Mouse (Mus musculus): ENCODE data around the gene 1600002K03Rik.

The 1600002K03Rik gene

GRCm38 (mm10) chr10:80172527-80173292, at the start of gene 1600002K03Rik:
TSS of gene 1600002K03Rik (plus strand) at chr10:80172944.
- peak; percentile 87 to 91 for DNase-seq (ENCODE audit: low read depth in 2 of 2, low spot score in 2 of 2)

GRCm38 (mm10) chr10:80123932-80124562, 48.7 kb upstream of the 1600002K03Rik start:
- no peak for DNase-seq (ENCODE audit: low read depth in 2 of 2, low spot score in 2 of 2)

GRCm38 (mm10) chr10:80127920-80128319, 44.8 kb upstream of the 1600002K03Rik start:
- DNase-seq (ENCODE audit: low read depth in 2 of 2, low spot score in 2 of 2) = no peak

GRCm38 (mm10) chr10:80129846-80130245, 42.9 kb upstream of the 1600002K03Rik start:
- no peak for DNase-seq (ENCODE audit: low read depth in 2 of 2, low spot score in 2 of 2)

- DNase-seq (ENCODE audit: low read depth in 2 of 2, low spot score in 2 of 2) = no peak
These were observed 42.2 kb upstream of the 1600002K03Rik start for GRCm38 (mm10) chr10:80130403-80131031.

- DNase-seq (ENCODE audit: low read depth in 2 of 2, low spot score in 2 of 2) = no peak
These were observed 41.3 kb upstream of the 1600002K03Rik start for GRCm38 (mm10) chr10:80131316-80131951.

- no peak for DNase-seq (ENCODE audit: low read depth in 2 of 2, low spot score in 2 of 2)
These were observed 40.8 kb upstream of the 1600002K03Rik start for GRCm38 (mm10) chr10:80131952-80132350.

- no peak for DNase-seq (ENCODE audit: low read depth in 2 of 2, low spot score in 2 of 2)
These were observed 39.4 kb upstream of the 1600002K03Rik start for GRCm38 (mm10) chr10:80133226-80133849.

- no peak for DNase-seq (ENCODE audit: low read depth in 2 of 2, low spot score in 2 of 2)
These were observed 38.3 kb upstream of the 1600002K03Rik start for GRCm38 (mm10) chr10:80134421-80134820.

- DNase-seq (ENCODE audit: low read depth in 2 of 2, low spot score in 2 of 2) = no peak
These were observed 37.6 kb upstream of the 1600002K03Rik start for GRCm38 (mm10) chr10:80135161-80135560.

GRCm38 (mm10) chr10:80135641-80136040, 37.1 kb upstream of the 1600002K03Rik start:
- DNase-seq (ENCODE audit: low read depth in 2 of 2, low spot score in 2 of 2) = no peak

GRCm38 (mm10) chr10:80136179-80136951, 36.4 kb upstream of the 1600002K03Rik start:
- DNase-seq (ENCODE audit: low read depth in 2 of 2, low spot score in 2 of 2) = no peak

- peak in 1 of 2 experiments; percentile 51 for DNase-seq (ENCODE audit: low read depth in 2 of 2, low spot score in 2 of 2)
These were observed 35.7 kb upstream of the 1600002K03Rik start for GRCm38 (mm10) chr10:80136952-80137625.

GRCm38 (mm10) chr10:80137626-80138552, 34.9 kb upstream of the 1600002K03Rik start:
- DNase-seq (ENCODE audit: low read depth in 2 of 2, low spot score in 2 of 2) = peak in 1 of 2 experiments; percentile 37

- DNase-seq (ENCODE audit: low read depth in 2 of 2, low spot score in 2 of 2) = peak in 1 of 2 experiments; percentile 21
These were observed 33.9 kb upstream of the 1600002K03Rik start, which contains the start of gene Atp5d for GRCm38 (mm10) chr10:80138553-80139438. TSS of gene Atp5d (plus strand) at chr10:80138632.

- no peak for DNase-seq (ENCODE audit: low read depth in 2 of 2, low spot score in 2 of 2)
These were observed 33.3 kb upstream of the 1600002K03Rik start for GRCm38 (mm10) chr10:80139439-80139775.

- DNase-seq (ENCODE audit: low read depth in 2 of 2, low spot score in 2 of 2) = no peak
These were observed 32.6 kb upstream of the 1600002K03Rik start for GRCm38 (mm10) chr10:80139975-80140665.

Measured in CD8-positive naive resting alpha-beta T cell, adult 2 months (primary cell).